Mouse (Mus musculus) heart, embryonic 12.5 days (tissue): ENCODE measurements around the gene Cplx2. TPM values are rescaled to one million over a fixed set of nuclear protein-coding genes. Genes with fewer than 3 reads are reported as not detected.

Source experiments
- ATAC-seq: fragments of 200-750 bp; cut with Nextera tagmentation; 2 replicates; pipeline ENCODE4 v1.8.0; 2017; ENCODE audit warnings: moderate TSS enrichment, moderate library complexity; ENCODE audit not compliant: insufficient number of reproducible peaks, low FRiP score
- H3K27ac ChIP-seq: fragments of 300-500 bp; sonication (generic); 2 replicates; pipeline ENCODE4 v1.5.1; 2016; ENCODE audit warnings: mild to moderate bottlenecking, moderate library complexity; ENCODE audit not compliant: poor library complexity, severe bottlenecking
- H3K27me3 ChIP-seq: fragments of 300-500 bp; sonication (generic); replicated peaks from 2 replicates; pipeline ENCODE4 v1.6.1; 2016; ENCODE audit warnings: mild to moderate bottlenecking, moderate library complexity
- H3K36me3 ChIP-seq: fragments of 300-500 bp; sonication (generic); 2 replicates; pipeline ENCODE4 v1.6.1; 2016; ENCODE audit warnings: mild to moderate bottlenecking, moderate library complexity
- H3K4me1 ChIP-seq: fragments of 300-500 bp; sonication (generic); replicated peaks from 2 replicates; pipeline ENCODE4 v1.6.1; 2016; ENCODE audit warnings: mild to moderate bottlenecking
- H3K4me2 ChIP-seq: fragments of 300-500 bp; sonication (generic); 2 replicates; pipeline ENCODE4 v1.6.1; 2016; ENCODE audit warnings: mild to moderate bottlenecking, moderate library complexity
- H3K4me3 ChIP-seq: fragments of 300-500 bp; sonication (generic); 2 replicates; pipeline ENCODE4 v1.5.1; 2016; ENCODE audit warnings: mild to moderate bottlenecking
- H3K9ac ChIP-seq: fragments of 300-500 bp; sonication (generic); 2 replicates; pipeline ENCODE4 v1.6.1; 2016; ENCODE audit warnings: mild to moderate bottlenecking, moderate library complexity
- H3K9me3 ChIP-seq: fragments of 300-500 bp; sonication (generic); replicated peaks from 2 replicates; pipeline ENCODE4 v1.6.1; 2016; ENCODE audit warnings: mild to moderate bottlenecking, moderate library complexity
- WGBS: fragments of 180-500 bp; shearing (Covaris S2); methylation state at CpG from one replicate; pipeline ENCODE4 v1.1.7; 2016; 5-methylcytosine and 5-hydroxymethylcytosine counted together
- polyA plus RNA-seq: library from polyadenylated mRNA; unstranded; fragments of >200 nt; fragmentation: Nextera tagmentation; extraction: Ambion mirVana; gene quantifications from 2 replicates; pipeline ENCODE4 v1.2.1, GENCODE M21; 2016

Cplx2 gene
- polyA plus RNA-seq, 1 experiment from 2014 or later, result 2.2 TPM

GRCm38 (mm10) chr13:54430051-54430450 lies 58.9 kb downstream of the Cplx2 start:
- Histone ChIP-seq H3K4me1 (no peaks in the 10 kb centered on the region), H3K36me3 (no peaks in the 10 kb centered on the region), H3K4me2 (no peak overlapping the region), H3K27me3 (no peaks in the 10 kb centered on the region), H3K4me3 (no peak overlapping the region), H3K27ac (no peak overlapping the region), H3K9ac (no peak overlapping the region), H3K9me3 (no peaks in the 10 kb centered on the region)
- no peak for ATAC-seq
- 52% methylated on average over 2 of the region's 2 CpGs for WGBS

DNA sequence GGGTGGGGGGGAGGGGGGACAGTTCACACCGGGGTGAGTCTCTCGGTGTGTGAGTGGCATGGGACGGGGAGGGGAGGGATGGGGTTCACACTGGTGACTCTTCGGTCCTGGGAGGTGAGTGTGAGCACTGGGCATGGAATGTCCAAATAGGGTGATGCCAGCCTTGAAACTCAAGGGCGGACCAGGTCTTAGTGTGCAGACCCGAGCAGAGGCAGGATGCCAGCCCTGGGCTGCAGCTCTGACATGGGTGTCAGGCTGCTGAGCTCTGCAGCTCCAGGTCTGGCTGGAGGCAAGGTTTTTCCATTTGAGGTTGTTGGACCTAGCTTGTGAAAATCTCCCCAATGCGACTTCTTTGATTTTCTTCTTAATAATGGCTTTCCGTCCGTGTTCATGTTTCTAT lies 60.0 kb downstream of the Cplx2 start:
- no peak for ATAC-seq

More for the DNA sequence above, 60.0 kb downstream of the Cplx2 start:
- no peaks in the 10 kb centered on the region for H3K36me3 ChIP-seq
- no peak overlapping the region for H3K4me2 ChIP-seq
- H3K27ac ChIP-seq, result no peak overlapping the region
- H3K9ac ChIP-seq, result no peak overlapping the region
- no peaks in the 10 kb centered on the region for H3K9me3 ChIP-seq
- no peak overlapping the region for H3K4me3 ChIP-seq
- H3K27me3 ChIP-seq, result no peaks in the 10 kb centered on the region
- no peaks in the 10 kb centered on the region for H3K4me1 ChIP-seq
- WGBS, result 83% methylated on average over 9 of the region's 9 CpGs

Other genes with a start within 250 kb of the Cplx2 start
- not detected in 2 replicates for gene Hrh2, start 179.2 kb upstream of the Cplx2 start, polyA plus RNA-seq
- 88.2 and 92.4 TPM in 2 replicates for gene Thoc3, start 97.5 kb downstream of the Cplx2 start, polyA plus RNA-seq
- gene Simc1, start 132.4 kb downstream of the Cplx2 start, polyA plus RNA-seq, result 6.3 and 6.6 TPM in 2 replicates
- 119 and 131 TPM in 2 replicates for gene 4833439L19Rik, start 194.1 kb downstream of the Cplx2 start, polyA plus RNA-seq
- 19.9 and 23.3 TPM in 2 replicates for gene Arl10, start 203.7 kb downstream of the Cplx2 start, polyA plus RNA-seq
- 55.5 and 60.3 TPM in 2 replicates for gene Nop16, start 218.7 kb downstream of the Cplx2 start, polyA plus RNA-seq
- 242 and 247 TPM in 2 replicates for gene Higd2a, start 218.9 kb downstream of the Cplx2 start, polyA plus RNA-seq
- gene Cltb, start 240.0 kb downstream of the Cplx2 start, polyA plus RNA-seq, result 48.9 and 52.6 TPM in 2 replicates